Mouse (Mus musculus) midbrain, embryonic 15.5 days (tissue): ENCODE measurements around the gene Ccl17. TPM values are rescaled to one million over a fixed set of nuclear protein-coding genes. Genes with fewer than 3 reads are reported as not detected.
"Not testable (repeated sequence)": the region's sequence is repeated elsewhere in the genome, so short reads cannot be mapped to it uniquely, and the experiment has no call there.

Experiments used
- ATAC-seq: fragments of 200-750 bp; cut with Nextera tagmentation; replicated peaks from 2 replicates; pipeline ENCODE4 v1.8.0; 2017; ENCODE audit warnings: moderate TSS enrichment
- H3K27ac ChIP-seq: fragments of 300-500 bp; sonication (generic); 2 replicates; pipeline ENCODE4 v1.5.1; 2015; ENCODE audit warnings: mild to moderate bottlenecking, inconsistent platforms
- H3K27me3 ChIP-seq: fragments of 300-500 bp; sonication (generic); replicated peaks from 2 replicates; pipeline ENCODE4 v1.6.1; 2015; ENCODE audit warnings: inconsistent platforms
- H3K36me3 ChIP-seq: fragments of 300-500 bp; sonication (generic); replicated peaks from 2 replicates; pipeline ENCODE4 v1.6.1; 2015; ENCODE audit warnings: inconsistent platforms
- H3K4me1 ChIP-seq: fragments of 300-500 bp; sonication (generic); 2 replicates; pipeline ENCODE4 v1.6.1; 2015; ENCODE audit warnings: inconsistent platforms
- H3K4me2 ChIP-seq: fragments of 300-500 bp; sonication (generic); 2 replicates; pipeline ENCODE4 v1.6.1; 2015; ENCODE audit warnings: inconsistent platforms, mild to moderate bottlenecking, moderate library complexity
- H3K4me3 ChIP-seq: fragments of 300-500 bp; sonication (generic); 2 replicates; pipeline ENCODE4 v1.5.1; 2015; ENCODE audit warnings: mild to moderate bottlenecking, inconsistent platforms
- H3K9ac ChIP-seq: fragments of 300-500 bp; sonication (generic); 2 replicates; pipeline ENCODE4 v1.6.1; 2015; ENCODE audit warnings: mild to moderate bottlenecking, inconsistent platforms
- H3K9me3 ChIP-seq: fragments of 300-500 bp; sonication (generic); 2 replicates; pipeline ENCODE4 v1.6.1; 2016; ENCODE audit warnings: inconsistent platforms
- WGBS: fragments of 180-500 bp; shearing (Covaris S2); methylation state at CpG from one replicate; pipeline ENCODE4 v1.1.7; 2015; ENCODE audit warnings: mixed read lengths; 5-methylcytosine and 5-hydroxymethylcytosine counted together
- polyA plus RNA-seq: library from polyadenylated mRNA; unstranded; fragments of >200 nt; fragmentation: Nextera tagmentation; extraction: Ambion mirVana; gene quantifications from 2 replicates; pipeline ENCODE4 v1.2.1, GENCODE M21; 2015

Gene Ccl17
- polyA plus RNA-seq, 1 experiment from 2014 or later: 0.74 TPM

- peak; percentile 74 for ATAC-seq
- WGBS: under 1% methylated on average over 23 of the region's 24 CpGs
Measured at GRCm38 (mm10) chr8:94838600-94838999, 28.3 kb downstream of the Ccl17 start.

GRCm38 (mm10) chr8:94841183-94841582, 30.9 kb downstream of the Ccl17 start:
- no peak for ATAC-seq
- no peaks in the 10 kb centered on the region for H3K27me3 ChIP-seq
- 40% methylated on average over 2 of the region's 2 CpGs for WGBS
- no peak overlapping the region for H3K9ac ChIP-seq
- peaks cover 19% of the 10 kb centered on the region for H3K4me1 ChIP-seq
- H3K4me3 ChIP-seq: no peak overlapping the region
- peaks cover 13% of the 10 kb centered on the region; the same call in 1 of the 2 replicates for H3K36me3 ChIP-seq
- no peak overlapping the region for H3K4me2 ChIP-seq
- no peaks in the 10 kb centered on the region for H3K9me3 ChIP-seq
- H3K27ac ChIP-seq: no peak overlapping the region

More at GRCm38 (mm10) chr8:94838600-94838999, 28.3 kb downstream of the Ccl17 start:
- peak overlapping the region; percentile 62 for H3K4me2 ChIP-seq
- no peaks in the 10 kb centered on the region for H3K9me3 ChIP-seq
- H3K4me1 ChIP-seq: peaks cover 19% of the 10 kb centered on the region
- H3K9ac ChIP-seq: peak overlapping the region; percentile 93
- peak overlapping the region; percentile 94 for H3K27ac ChIP-seq
- peak overlapping the region; percentile 82 for H3K4me3 ChIP-seq
- H3K27me3 ChIP-seq: no peaks in the 10 kb centered on the region
- no peaks in the 10 kb centered on the region for H3K36me3 ChIP-seq

GRCm38 (mm10) chr8:94850049-94850448, 39.8 kb downstream of the Ccl17 start:
- Histone ChIP-seq H3K36me3 (peaks cover 53% of the 10 kb centered on the region), H3K9ac (no peak overlapping the region), H3K4me3 (no peak overlapping the region), H3K4me1 (no peaks in the 10 kb centered on the region), H3K27ac (no peak overlapping the region), H3K27me3 (no peaks in the 10 kb centered on the region), H3K4me2 (no peak overlapping the region), H3K9me3 (no peaks in the 10 kb centered on the region)
- ATAC-seq: no peak
- WGBS: 97% methylated on average over 5 of the region's 5 CpGs

- 90% methylated on average over 11 of the region's 11 CpGs for WGBS
- H3K4me3 ChIP-seq, H3K9ac ChIP-seq, H3K9me3 ChIP-seq, H3K27me3 ChIP-seq, ATAC-seq, H3K27ac ChIP-seq, H3K4me2 ChIP-seq: not testable (repeated sequence)
- Histone ChIP-seq H3K4me1 (peaks cover 18% of the 10 kb centered on the region), H3K36me3 (peaks cover 44% of the 10 kb centered on the region)
Measured at GRCm38 (mm10) chr8:94854761-94855160, 44.5 kb downstream of the Ccl17 start.

- H3K27me3 ChIP-seq: no peaks in the 10 kb centered on the region
- WGBS: 28% methylated on average over 5 of the region's 5 CpGs
- peak; percentile 48; the same call in 1 of the 2 replicates for ATAC-seq
- H3K27ac ChIP-seq: peak overlapping the region; percentile 51; the same call in 1 of the 2 replicates
- H3K9ac ChIP-seq: no peak overlapping the region
- H3K4me2 ChIP-seq: 0 out of 2 replicates have a peak overlapping the region, but pooled peaks have one; percentile 17
- peak overlapping the region; percentile 74 for H3K4me3 ChIP-seq
- H3K9me3 ChIP-seq: no peaks in the 10 kb centered on the region
- peaks cover 18% of the 10 kb centered on the region for H3K4me1 ChIP-seq
- H3K36me3 ChIP-seq: peaks cover 29% of the 10 kb centered on the region
Measured at GRCm38 (mm10) chr8:94857011-94857345, 46.7 kb downstream of the Ccl17 start.

- ATAC-seq: peak; percentile 86
- Histone ChIP-seq H3K27me3 (no peaks in the 10 kb centered on the region), H3K9me3 (no peaks in the 10 kb centered on the region), H3K4me2 (peak within 1 kb of the TSS; percentile 61), H3K27ac (peak within 1 kb of the TSS; percentile 74), H3K4me3 (peak within 1 kb of the TSS; percentile 74), H3K36me3 (peaks cover 23% of the 10 kb centered on the region), H3K4me1 (peaks cover 18% of the 10 kb centered on the region), H3K9ac (peak within 1 kb of the TSS; percentile 85)
- WGBS: under 1% methylated on average over 67 of the region's 68 CpGs
Measured at GRCm38 (mm10) chr8:94857346-94858173, 47.3 kb downstream of the Ccl17 start, which contains the start of gene Polr2c. Gene Polr2c, plus strand, starts transcription at chr8:94857450.

GRCm38 (mm10) chr8:94861352-94861910, 51.2 kb downstream of the Ccl17 start:
- Histone ChIP-seq H3K27ac (no peak overlapping the region), H3K9me3 (no peaks in the 10 kb centered on the region), H3K9ac (no peak overlapping the region), H3K4me3 (no peak overlapping the region), H3K36me3 (peaks cover 34% of the 10 kb centered on the region), H3K4me1 (peaks cover 18% of the 10 kb centered on the region), H3K4me2 (no peak overlapping the region), H3K27me3 (no peaks in the 10 kb centered on the region)
- no peak for ATAC-seq
- WGBS: 77% methylated on average over 8 of the region's 8 CpGs

Other genes starting within 250 kb of the Ccl17 start
- gene Rspry1, start 208.5 kb upstream of the Ccl17 start, polyA plus RNA-seq: 53.3 and 56.1 TPM in 2 replicates
- gene Fam192a, start 208.5 kb upstream of the Ccl17 start, polyA plus RNA-seq: 75.0 and 75.2 TPM in 2 replicates
- 190 and 202 TPM in 2 replicates for gene Arl2bp, start 143.9 kb upstream of the Ccl17 start, polyA plus RNA-seq
- 1.5 and 1.6 TPM in 2 replicates for gene Pllp, start 114.2 kb upstream of the Ccl17 start, polyA plus RNA-seq
- gene Ccl22, start 64.9 kb upstream of the Ccl17 start, polyA plus RNA-seq: 0.14 TPM in 1 of 2 replicates, not detected in the other
- gene Cx3cl1, start 38.4 kb upstream of the Ccl17 start, polyA plus RNA-seq: 34.2 and 41.3 TPM in 2 replicates
- gene Coq9, start 27.9 kb downstream of the Ccl17 start, polyA plus RNA-seq: 56.8 and 58.3 TPM in 2 replicates
- gene Ciapin1, start 27.9 kb downstream of the Ccl17 start, polyA plus RNA-seq: 211 and 217 TPM in 2 replicates
- gene Polr2c, start 47.0 kb downstream of the Ccl17 start, polyA plus RNA-seq: 117 and 122 TPM in 2 replicates
- gene Dok4, start 65.9 kb downstream of the Ccl17 start, polyA plus RNA-seq: 92.9 and 99.7 TPM in 2 replicates
- 4.9 and 6.0 TPM in 2 replicates for gene Ccdc102a, start 107.6 kb downstream of the Ccl17 start, polyA plus RNA-seq
- gene Adgrg5, start 113.2 kb downstream of the Ccl17 start, polyA plus RNA-seq: 0.05 TPM in 1 of 2 replicates, not detected in the other
- 147 and 156 TPM in 2 replicates for gene Adgrg1, start 164.3 kb downstream of the Ccl17 start, polyA plus RNA-seq
- 0.88 and 1.3 TPM in 2 replicates for gene Adgrg3, start 207.2 kb downstream of the Ccl17 start, polyA plus RNA-seq
- gene Drc7, start 244.7 kb downstream of the Ccl17 start, polyA plus RNA-seq: 1.5 and 1.9 TPM in 2 replicates